9 mouse cellular contexts compared by ENCODE assay signal in genomic region chr2:73472130-73472529, GRCm38 (mm10).
DNase-seq lines count a peak whose midpoint lies in the region.
"Had no signal": no experiment of that assay in that cellular context is flagged by ENCODE, and none has a peak within 500 bp of the region (broad histone marks: within the 10 kb centered on the region; RNA-seq: fewer than 3 reads in every experiment).

No protein-coding gene starts in this region.

- peak; percentile 26 to 32 for DNase-seq in kidney, postnatal 4 days
- no peak for DNase-seq in kidney, adult 18-20 months
- peak; percentile 75 for DNase-seq in thymus, postnatal 4 days
- DNase-seq in thymus, postnatal 25 days: no peak
- peak; percentile 73 for DNase-seq in R1 (ENCODE audit: low read depth, low spot score)
- DNase-seq in ovary, adult 18-20 months (ENCODE audit: low spot score): no peak
- no peak for DNase-seq in c-Kit-positive CD71-positive TER-119-positive erythroid progenitor cells, embryonic 14.5 days (ENCODE audit: low spot score)
- DNase-seq: embryo, embryonic 11 days; kidney, postnatal 14 days had no signal

Comparison
In these comparisons a context has a peak if more than half of its experiments do, and no peak if none do; other contexts are left out.
1. DNase-seq: peak in kidney, postnatal 4 days (2 of 2), thymus, postnatal 4 days (single experiment) and R1 (single experiment); none in kidney, adult 18-20 months (single experiment), thymus, postnatal 25 days (single experiment), ovary, adult 18-20 months (single experiment) and c-Kit-positive CD71-positive TER-119-positive erythroid progenitor cells, embryonic 14.5 days (single experiment).